Mouse (Mus musculus): Measurements from ENCODE around the gene Dus4l. TPM values are rescaled to one million over a fixed set of nuclear protein-coding genes. Genes with fewer than 3 reads are reported as not detected.

Dus4l gene
- polyA plus RNA-seq, 1 experiment from 2014 or later = 12.4 TPM

GRCm38 (mm10) chr12:31620106-31620505 lies 34.5 kb downstream of the Dus4l start:
- Histone ChIP-seq H3K27me3 (replicated peaks; ENCODE audit: control insufficient read depth, insufficient read depth, low read length) (no peaks in the 10 kb centered on the region), H3K4me3 (ENCODE audit: low read depth, low read length) (no peak overlapping the region), H3K9me3 (ENCODE audit: control insufficient read depth, low read length) (peaks cover 3% of the 10 kb centered on the region), H3K9ac (ENCODE audit: low read length) (no peak overlapping the region), H3K36me3 (ENCODE audit: control insufficient read depth, insufficient read depth, low read length) (peaks cover 9% of the 10 kb centered on the region), H3K4me1 (replicated peaks; ENCODE audit: control insufficient read depth, insufficient read depth, low read length) (no peaks in the 10 kb centered on the region), H3K4me2 (ENCODE audit: low read length) (no peak overlapping the region), H3K27ac (ENCODE audit: low read depth) (0 out of 2 replicates have a peak overlapping the region, but pooled peaks have one; percentile 38)
- ATAC-seq (replicated peaks; ENCODE audit: low FRiP score, low TSS enrichment, low read depth) (no peak), DNase-seq (ENCODE audit: low spot score) (no peak)
- 64% methylated on average over 8 of the region's 8 CpGs for WGBS

- Histone ChIP-seq H3K4me2 (ENCODE audit: low read length) (no peak overlapping the region), H3K4me3 (ENCODE audit: low read depth, low read length) (no peak overlapping the region), H3K4me1 (replicated peaks; ENCODE audit: control insufficient read depth, insufficient read depth, low read length) (no peaks in the 10 kb centered on the region), H3K36me3 (ENCODE audit: control insufficient read depth, insufficient read depth, low read length) (peaks cover 4% of the 10 kb centered on the region), H3K27me3 (replicated peaks; ENCODE audit: control insufficient read depth, insufficient read depth, low read length) (no peaks in the 10 kb centered on the region), H3K9me3 (ENCODE audit: control insufficient read depth, low read length) (peaks cover 3% of the 10 kb centered on the region), H3K27ac (ENCODE audit: low read depth) (no peak overlapping the region), H3K9ac (ENCODE audit: low read length) (no peak overlapping the region)
- DNase-seq (ENCODE audit: low spot score) (no peak), ATAC-seq (replicated peaks; ENCODE audit: low FRiP score, low TSS enrichment, low read depth) (no peak)
- whole genome bisulfite sequencing = 58% methylated on average over 4 of the region's 4 CpGs
Measured at GRCm38 (mm10) chr12:31613353-31613752, 41.3 kb downstream of the Dus4l start.

GRCm38 (mm10) chr12:31608138-31608537 lies 46.5 kb downstream of the Dus4l start:
- H3K4me3 ChIP-seq (ENCODE audit: low read depth, low read length) = no peak overlapping the region
- H3K27ac ChIP-seq (ENCODE audit: low read depth) = no peak overlapping the region
- no peaks in the 10 kb centered on the region for H3K4me1 ChIP-seq (replicated peaks; ENCODE audit: control insufficient read depth, insufficient read depth, low read length)
- H3K4me2 ChIP-seq (ENCODE audit: low read length) = no peak overlapping the region
- H3K36me3 ChIP-seq (ENCODE audit: control insufficient read depth, insufficient read depth, low read length) = no peaks in the 10 kb centered on the region; the same call in 1 of the 2 replicates
- WGBS = 45% methylated on average over 3 of the region's 3 CpGs
- H3K9me3 ChIP-seq (ENCODE audit: control insufficient read depth, low read length) = no peaks in the 10 kb centered on the region
- no peak for ATAC-seq (replicated peaks; ENCODE audit: low FRiP score, low TSS enrichment, low read depth)
- no peak for DNase-seq (ENCODE audit: low spot score)
- no peak overlapping the region for H3K9ac ChIP-seq (ENCODE audit: low read length)
- H3K27me3 ChIP-seq (replicated peaks; ENCODE audit: control insufficient read depth, insufficient read depth, low read length) = no peaks in the 10 kb centered on the region

- no peak overlapping the region for H3K27ac ChIP-seq (ENCODE audit: low read depth)
- DNase-seq (ENCODE audit: low spot score) = no peak
- H3K4me3 ChIP-seq (ENCODE audit: low read depth, low read length) = no peak overlapping the region
- H3K36me3 ChIP-seq (ENCODE audit: control insufficient read depth, insufficient read depth, low read length) = 0 out of 2 replicates have a peak, but pooled peaks cover under 1% of the 10 kb centered on the region
- no peaks in the 10 kb centered on the region for H3K27me3 ChIP-seq (replicated peaks; ENCODE audit: control insufficient read depth, insufficient read depth, low read length)
- no peak overlapping the region for H3K4me2 ChIP-seq (ENCODE audit: low read length)
- no peaks in the 10 kb centered on the region for H3K4me1 ChIP-seq (replicated peaks; ENCODE audit: control insufficient read depth, insufficient read depth, low read length)
- H3K9me3 ChIP-seq (ENCODE audit: control insufficient read depth, low read length) = no peaks in the 10 kb centered on the region
- no peak for ATAC-seq (replicated peaks; ENCODE audit: low FRiP score, low TSS enrichment, low read depth)
- WGBS = 67% methylated on average over 3 of the region's 3 CpGs
- H3K9ac ChIP-seq (ENCODE audit: low read length) = no peak overlapping the region
Measured at GRCm38 (mm10) chr12:31604894-31605293, 49.7 kb downstream of the Dus4l start.

- no peak overlapping the region for H3K9ac ChIP-seq (ENCODE audit: low read length)
- H3K27ac ChIP-seq (ENCODE audit: low read depth) = no peak overlapping the region
- no peaks in the 10 kb centered on the region for H3K9me3 ChIP-seq (ENCODE audit: control insufficient read depth, low read length)
- DNase-seq (ENCODE audit: low spot score) (no peak), ATAC-seq (replicated peaks; ENCODE audit: low FRiP score, low TSS enrichment, low read depth) (no peak)
- H3K4me3 ChIP-seq (ENCODE audit: low read depth, low read length) = no peak overlapping the region
- H3K36me3 ChIP-seq (ENCODE audit: control insufficient read depth, insufficient read depth, low read length) = 0 out of 2 replicates have a peak, but pooled peaks cover 8% of the 10 kb centered on the region
- 51% methylated on average over 6 of the region's 6 CpGs for WGBS
- H3K4me1 ChIP-seq (replicated peaks; ENCODE audit: control insufficient read depth, insufficient read depth, low read length) = no peaks in the 10 kb centered on the region
- no peak overlapping the region for H3K4me2 ChIP-seq (ENCODE audit: low read length)
- H3K27me3 ChIP-seq (replicated peaks; ENCODE audit: control insufficient read depth, insufficient read depth, low read length) = no peaks in the 10 kb centered on the region
Measured at GRCm38 (mm10) chr12:31603586-31603985, 51.0 kb downstream of the Dus4l start.

- no peak overlapping the region for H3K4me2 ChIP-seq (ENCODE audit: low read length)
- no peaks in the 10 kb centered on the region for H3K4me1 ChIP-seq (replicated peaks; ENCODE audit: control insufficient read depth, insufficient read depth, low read length)
- WGBS = 81% methylated on average over 3 of the region's 3 CpGs
- DNase-seq (ENCODE audit: low spot score) (no peak), ATAC-seq (replicated peaks; ENCODE audit: low FRiP score, low TSS enrichment, low read depth) (no peak)
- no peak overlapping the region for H3K27ac ChIP-seq (ENCODE audit: low read depth)
- peaks cover 9% of the 10 kb centered on the region; the same call in 1 of the 2 replicates for H3K36me3 ChIP-seq (ENCODE audit: control insufficient read depth, insufficient read depth, low read length)
- no peaks in the 10 kb centered on the region for H3K9me3 ChIP-seq (ENCODE audit: control insufficient read depth, low read length)
- no peaks in the 10 kb centered on the region for H3K27me3 ChIP-seq (replicated peaks; ENCODE audit: control insufficient read depth, insufficient read depth, low read length)
- H3K4me3 ChIP-seq (ENCODE audit: low read depth, low read length) = no peak overlapping the region
- no peak overlapping the region for H3K9ac ChIP-seq (ENCODE audit: low read length)
Measured at GRCm38 (mm10) chr12:31594296-31594695, 60.3 kb downstream of the Dus4l start.

- ATAC-seq (replicated peaks; ENCODE audit: low FRiP score, low TSS enrichment, low read depth) (no peak), DNase-seq (ENCODE audit: low spot score) (no peak)
- 19% methylated on average over 3 of the region's 3 CpGs for WGBS
- Histone ChIP-seq H3K36me3 (ENCODE audit: control insufficient read depth, insufficient read depth, low read length) (peaks cover 6% of the 10 kb centered on the region; the same call in 1 of the 2 replicates), H3K9me3 (ENCODE audit: control insufficient read depth, low read length) (0 out of 2 replicates have a peak, but pooled peaks cover 3% of the 10 kb centered on the region), H3K4me1 (replicated peaks; ENCODE audit: control insufficient read depth, insufficient read depth, low read length) (no peaks in the 10 kb centered on the region), H3K4me3 (ENCODE audit: low read depth, low read length) (no peak overlapping the region), H3K27me3 (replicated peaks; ENCODE audit: control insufficient read depth, insufficient read depth, low read length) (no peaks in the 10 kb centered on the region), H3K27ac (ENCODE audit: low read depth) (no peak overlapping the region), H3K9ac (ENCODE audit: low read length) (no peak overlapping the region), H3K4me2 (ENCODE audit: low read length) (no peak overlapping the region)
Measured at GRCm38 (mm10) chr12:31592011-31592410, 62.6 kb downstream of the Dus4l start.

Other genes starting within 250 kb of the Dus4l start
- gene Cbll1, start 155.2 kb downstream of the Dus4l start, polyA plus RNA-seq (2014; fragmentation: Nextera tagmentation; extraction: Ambion mirVana) = 17.4 and 19.1 TPM in 2 replicates
- gene Slc26a4, start 94.9 kb downstream of the Dus4l start, polyA plus RNA-seq (2014; fragmentation: Nextera tagmentation; extraction: Ambion mirVana) = 0.07 TPM in 1 of 2 replicates, not detected in the other
- 40.7 and 43.0 TPM in 2 replicates for gene Bcap29, start 20.2 kb downstream of the Dus4l start, polyA plus RNA-seq (2014; fragmentation: Nextera tagmentation; extraction: Ambion mirVana)
- 34.9 and 41.0 TPM in 2 replicates for gene Cog5, start within 50 bp of the Dus4l start, polyA plus RNA-seq (2014; fragmentation: Nextera tagmentation; extraction: Ambion mirVana)
- 7.5 and 8.0 TPM in 2 replicates for gene Gpr22, start 59.1 kb upstream of the Dus4l start, polyA plus RNA-seq (2014; fragmentation: Nextera tagmentation; extraction: Ambion mirVana)